Mouse (Mus musculus): ENCODE results near the gene Smco2. TPM values are rescaled to one million over a fixed set of nuclear protein-coding genes. Genes with fewer than 3 reads are reported as not detected.

Gene Smco2
- total RNA-seq (2021) (1 to 10 TPM; 2.0 TPM), polyA plus RNA-seq (2012; rRNA removed) (0.47 and 0.76 TPM in 2 replicates)
- long read RNA-seq, result 0 reads

DNA sequence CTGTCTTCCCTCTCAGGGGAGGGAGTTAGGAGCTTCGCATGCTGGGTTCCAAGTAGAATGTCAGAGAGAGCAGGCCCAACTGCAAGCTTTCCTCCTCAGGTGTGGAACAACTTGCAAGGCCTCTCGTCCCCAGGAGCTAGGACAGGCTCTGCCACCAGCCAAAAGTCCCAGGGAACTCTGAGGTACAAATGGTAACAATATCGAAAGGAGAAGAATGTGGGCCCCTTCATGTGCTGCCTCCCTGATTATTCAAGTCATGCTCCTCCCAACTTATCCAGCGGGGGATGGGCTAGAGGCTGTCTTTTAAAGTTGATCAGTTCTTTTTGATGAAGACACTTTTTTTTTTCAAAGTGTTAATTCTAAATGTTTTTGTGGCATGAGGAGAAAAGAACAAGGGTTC is at the start of gene Smco2:
Gene Smco2 (plus strand): TSS at position 55 of the 400 bp plus-strand sequence.
- Histone ChIP-seq H3K4me3 (no peak within 1 kb of the TSS), H3K9ac (ENCODE audit: low read depth, low read length) (no peak within 1 kb of the TSS), H3K27ac (no peak within 1 kb of the TSS), H3K79me2 (replicated peaks; ENCODE audit: control insufficient read depth, insufficient read depth, low read length) (no peaks in the 10 kb centered on the region), H3K27me3 (ENCODE audit: control insufficient read depth, insufficient read depth, low read length) (no peaks in the 10 kb centered on the region), H3K36me3 (ENCODE audit: control insufficient read depth, insufficient read depth, low read length) (no peaks in the 10 kb centered on the region), H3K4me1 (ENCODE audit: control insufficient read depth, insufficient read depth, low read length) (peaks cover 10% of the 10 kb centered on the region)
- intact Hi-C loops (cut with DNase I), result no loop called here
- no peak for TF ChIP-seq POLR2A (IDR thresholded peaks at IDR 0.05; ENCODE audit: insufficient read depth, low read depth, low read length)
- TF ChIP-seq CTCF (IDR thresholded peaks at IDR 0.05), result no peak
- TF ChIP-seq EP300 (IDR thresholded peaks at IDR 0.05; ENCODE audit: insufficient read depth, low read depth, low read length), result no peak
- WGBS, result 83% methylated on average over 4 of the region's 4 CpGs
- no peak for DNase-seq

DNA sequence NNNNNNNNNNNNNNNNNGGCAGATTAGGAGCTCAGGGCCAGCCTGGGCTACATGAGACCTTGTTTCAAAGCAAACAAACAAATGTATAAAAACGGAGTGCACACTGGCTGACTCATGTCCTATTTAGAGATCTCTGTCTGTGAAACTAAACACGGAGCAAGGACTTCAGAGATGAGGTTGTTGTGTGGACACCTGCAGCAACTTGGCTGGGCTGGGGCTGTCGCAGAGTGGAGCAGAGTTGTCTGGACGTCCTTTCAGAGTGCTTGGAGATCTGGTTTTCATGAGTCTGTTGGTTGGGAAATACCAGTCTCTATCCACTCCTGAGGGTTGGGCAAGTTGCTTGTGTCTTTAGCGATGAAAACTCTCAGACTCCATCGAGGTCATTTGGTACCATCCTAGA is 39.9 kb upstream of the Smco2 start:
- no peak for DNase-seq
- no peaks in the 10 kb centered on the region for H3K36me3 ChIP-seq (ENCODE audit: control insufficient read depth, insufficient read depth, low read length)
- no peaks in the 10 kb centered on the region for H3K79me2 ChIP-seq (replicated peaks; ENCODE audit: control insufficient read depth, insufficient read depth, low read length)
- H3K4me3 ChIP-seq, result no peak overlapping the region
- no peak overlapping the region for H3K27ac ChIP-seq
- no peak for TF ChIP-seq EP300 (IDR thresholded peaks at IDR 0.05; ENCODE audit: insufficient read depth, low read depth, low read length)
- TF ChIP-seq POLR2A (IDR thresholded peaks at IDR 0.05; ENCODE audit: insufficient read depth, low read depth, low read length), result no peak
- no peak for TF ChIP-seq CTCF (IDR thresholded peaks at IDR 0.05)
- no peak overlapping the region for H3K9ac ChIP-seq (ENCODE audit: low read depth, low read length)
- no peaks in the 10 kb centered on the region for H3K27me3 ChIP-seq (ENCODE audit: control insufficient read depth, insufficient read depth, low read length)
- whole genome bisulfite sequencing, result 85% methylated on average over 6 of the region's 6 CpGs
- intact Hi-C loops (cut with DNase I), result no loop called here
- no peaks in the 10 kb centered on the region for H3K4me1 ChIP-seq (ENCODE audit: control insufficient read depth, insufficient read depth, low read length)

DNA sequence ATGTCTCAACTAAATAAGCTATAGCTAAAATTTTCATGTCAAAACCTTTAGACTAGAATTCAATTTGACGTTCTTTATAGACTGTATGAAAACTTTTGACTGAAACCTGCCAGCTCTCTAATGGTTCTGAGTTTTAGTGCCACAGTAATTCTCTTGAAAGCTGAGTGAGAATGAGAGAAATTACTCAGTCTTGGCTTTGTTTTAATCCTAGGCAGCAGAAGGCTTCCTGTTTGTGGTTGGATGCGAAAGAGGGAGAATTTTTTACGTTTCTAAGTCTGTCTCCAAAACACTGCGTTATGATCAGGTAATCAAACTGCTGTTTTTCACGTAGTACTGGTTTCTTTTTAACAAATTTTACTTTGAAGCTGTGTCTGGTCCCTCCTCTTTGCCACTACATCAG is 36.9 kb upstream of the Smco2 start:
- DNase-seq, result no peak
- intact Hi-C loops (cut with DNase I), result no loop called here
- 86% methylated on average over 5 of the region's 5 CpGs for WGBS
- Histone ChIP-seq H3K4me3 (no peak overlapping the region), H3K79me2 (replicated peaks; ENCODE audit: control insufficient read depth, insufficient read depth, low read length) (no peaks in the 10 kb centered on the region), H3K27me3 (ENCODE audit: control insufficient read depth, insufficient read depth, low read length) (no peaks in the 10 kb centered on the region), H3K36me3 (ENCODE audit: control insufficient read depth, insufficient read depth, low read length) (no peaks in the 10 kb centered on the region), H3K27ac (no peak overlapping the region), H3K4me1 (ENCODE audit: control insufficient read depth, insufficient read depth, low read length) (no peaks in the 10 kb centered on the region), H3K9ac (ENCODE audit: low read depth, low read length) (no peak overlapping the region)
- no peak for TF ChIP-seq EP300 (IDR thresholded peaks at IDR 0.05; ENCODE audit: insufficient read depth, low read depth, low read length)
- no peak for TF ChIP-seq CTCF (IDR thresholded peaks at IDR 0.05)
- TF ChIP-seq POLR2A (IDR thresholded peaks at IDR 0.05; ENCODE audit: insufficient read depth, low read depth, low read length), result no peak

DNA sequence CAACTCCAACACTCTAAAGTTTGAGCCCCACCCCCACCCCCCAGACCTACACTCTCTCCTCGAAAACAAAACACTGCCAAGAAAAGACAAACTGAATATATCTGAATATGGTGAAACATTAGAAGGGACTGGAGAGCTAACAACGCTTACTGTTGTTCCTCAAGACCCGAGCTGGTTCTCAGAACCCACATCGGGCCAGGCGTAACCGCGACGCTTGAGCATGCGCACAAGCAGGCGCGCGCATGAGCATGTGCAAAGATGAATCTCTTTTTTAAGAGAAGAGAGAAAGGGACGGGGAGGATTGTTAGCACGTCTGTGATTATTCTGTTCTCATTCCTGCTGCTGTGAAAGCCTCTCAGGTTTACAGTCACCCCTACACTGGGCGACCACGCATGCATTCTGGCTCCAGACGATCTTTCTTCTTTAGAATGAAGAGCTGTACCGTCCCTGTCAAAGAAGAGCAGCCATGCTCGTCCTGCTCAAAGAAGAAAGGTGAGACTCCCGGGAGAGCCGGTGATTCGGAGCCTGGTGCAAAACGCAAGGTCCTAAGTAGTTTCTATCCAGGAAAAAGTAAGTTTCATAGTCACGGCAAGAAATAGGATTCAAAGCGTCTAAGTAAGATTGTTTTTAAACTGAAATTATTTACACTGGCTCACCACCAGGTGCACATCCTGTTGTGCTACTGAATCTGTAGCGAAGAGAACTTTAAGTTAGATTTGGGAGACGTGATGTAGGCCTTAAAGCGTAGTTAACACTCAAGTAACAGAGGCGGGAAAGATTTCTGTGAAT is 29.5 kb upstream of the Smco2 start:
- intact Hi-C loops (cut with DNase I), result loop anchor here (5.0 kb wide), 1 partner anchor 422 kb away; no protein-coding TSS in a partner anchor
- no peak overlapping the region for H3K4me3 ChIP-seq
- no peaks in the 10 kb centered on the region for H3K4me1 ChIP-seq (ENCODE audit: control insufficient read depth, insufficient read depth, low read length)
- no peak overlapping the region for H3K9ac ChIP-seq (ENCODE audit: low read depth, low read length)
- WGBS, result 84% methylated on average over 29 of the region's 29 CpGs
- H3K79me2 ChIP-seq (replicated peaks; ENCODE audit: control insufficient read depth, insufficient read depth, low read length), result no peaks in the 10 kb centered on the region
- no peaks in the 10 kb centered on the region for H3K36me3 ChIP-seq (ENCODE audit: control insufficient read depth, insufficient read depth, low read length)
- no peak overlapping the region for H3K27ac ChIP-seq
- no peak for DNase-seq
- H3K27me3 ChIP-seq (ENCODE audit: control insufficient read depth, insufficient read depth, low read length), result no peaks in the 10 kb centered on the region
- no peak for TF ChIP-seq EP300 (IDR thresholded peaks at IDR 0.05; ENCODE audit: insufficient read depth, low read depth, low read length)
- no peak for TF ChIP-seq POLR2A (IDR thresholded peaks at IDR 0.05; ENCODE audit: insufficient read depth, low read depth, low read length)
- no peak for TF ChIP-seq CTCF (IDR thresholded peaks at IDR 0.05)

DNA sequence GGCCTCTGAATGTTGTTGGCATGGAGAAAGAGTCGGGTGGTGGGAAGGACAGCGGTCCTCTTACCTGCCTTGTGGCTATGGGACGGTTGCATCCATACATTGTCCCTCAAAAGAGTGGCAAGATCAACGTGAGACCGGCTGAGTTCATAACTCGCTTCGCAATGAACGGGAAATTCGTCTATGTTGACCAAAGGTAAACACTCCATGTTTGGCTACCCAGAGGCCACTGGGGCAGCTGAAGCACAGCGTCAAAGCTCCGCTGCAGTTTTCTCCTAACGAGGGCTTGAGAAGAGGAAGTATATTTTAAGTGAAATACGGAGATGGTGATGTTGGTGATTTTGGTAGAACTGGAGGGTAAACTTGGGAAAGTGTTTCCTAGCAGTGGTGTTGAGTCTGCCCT is 27.9 kb upstream of the Smco2 start:
- no peak for DNase-seq
- intact Hi-C loops (cut with DNase I), result loop anchor here (5.0 kb wide), 1 partner anchor 420 kb away; no protein-coding TSS in a partner anchor
- H3K27me3 ChIP-seq (ENCODE audit: control insufficient read depth, insufficient read depth, low read length), result no peaks in the 10 kb centered on the region

More for the DNA sequence above, 27.9 kb upstream of the Smco2 start:
- WGBS, result 91% methylated on average over 13 of the region's 13 CpGs
- Histone ChIP-seq H3K9ac (ENCODE audit: low read depth, low read length) (no peak overlapping the region), H3K4me1 (ENCODE audit: control insufficient read depth, insufficient read depth, low read length) (no peaks in the 10 kb centered on the region), H3K79me2 (replicated peaks; ENCODE audit: control insufficient read depth, insufficient read depth, low read length) (no peaks in the 10 kb centered on the region), H3K4me3 (no peak overlapping the region), H3K36me3 (ENCODE audit: control insufficient read depth, insufficient read depth, low read length) (no peaks in the 10 kb centered on the region), H3K27ac (no peak overlapping the region)
- no peak for TF ChIP-seq POLR2A (IDR thresholded peaks at IDR 0.05; ENCODE audit: insufficient read depth, low read depth, low read length)
- no peak for TF ChIP-seq CTCF (IDR thresholded peaks at IDR 0.05)
- TF ChIP-seq EP300 (IDR thresholded peaks at IDR 0.05; ENCODE audit: insufficient read depth, low read depth, low read length), result no peak
